Mouse (Mus musculus): Measurements from ENCODE around the gene 1700028P14Rik.

Gene 1700028P14Rik

DNA sequence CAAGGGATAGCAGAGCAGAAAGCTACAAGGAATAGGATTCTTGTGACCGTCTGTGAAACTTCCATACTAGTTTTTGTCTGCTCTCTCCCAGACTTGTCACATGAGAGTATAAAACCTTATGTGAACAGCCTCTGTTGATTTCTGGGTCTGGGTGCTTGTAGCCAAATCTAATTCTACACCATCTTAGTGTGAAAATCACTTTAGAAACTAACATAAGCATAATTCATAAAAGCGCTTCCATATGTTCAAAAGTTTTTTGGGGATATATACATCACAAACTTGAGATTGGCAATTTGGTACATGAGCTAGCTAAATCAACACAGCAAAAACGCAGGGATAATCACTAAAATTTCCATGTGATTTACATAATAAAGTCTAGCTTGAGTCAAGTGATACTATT is 57.7 kb downstream of the 1700028P14Rik start:
- no peak for DNase-seq

DNA sequence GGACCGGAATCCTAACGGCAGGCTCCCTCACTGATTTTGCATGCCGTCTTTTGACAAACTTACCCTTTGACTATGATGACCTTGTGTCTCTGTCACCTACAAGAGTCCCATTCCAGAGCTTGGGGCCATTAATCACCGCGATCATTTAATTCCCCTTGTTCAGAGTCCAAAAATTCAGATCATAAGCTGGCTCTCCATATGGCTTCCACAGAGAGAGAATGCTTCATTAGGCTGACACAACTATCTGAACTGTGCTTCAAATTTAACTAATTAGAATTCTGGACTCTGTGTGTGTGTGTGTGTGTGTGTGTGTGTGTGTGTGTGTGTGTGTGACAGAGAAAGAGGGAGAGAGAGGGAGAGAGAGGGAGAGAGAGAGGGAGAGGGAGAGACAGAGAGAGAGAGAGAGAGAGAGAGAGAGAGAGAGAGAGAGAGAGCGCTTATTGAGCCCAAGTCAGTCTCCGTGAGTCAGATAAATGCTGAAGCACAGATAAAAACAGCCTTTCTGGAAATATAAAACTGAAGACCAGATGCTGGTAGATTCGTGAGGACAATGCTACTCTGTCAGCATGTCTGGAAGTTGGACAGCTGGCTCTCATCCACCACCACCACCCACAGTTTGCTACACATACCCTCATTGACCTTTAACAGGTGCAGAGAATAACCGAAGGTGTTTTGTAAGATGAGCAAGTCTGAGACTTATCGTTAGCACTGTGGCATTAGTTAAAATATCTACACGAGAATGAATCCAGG is 73.8 kb downstream of the 1700028P14Rik start:
- DNase-seq: no peak

DNA sequence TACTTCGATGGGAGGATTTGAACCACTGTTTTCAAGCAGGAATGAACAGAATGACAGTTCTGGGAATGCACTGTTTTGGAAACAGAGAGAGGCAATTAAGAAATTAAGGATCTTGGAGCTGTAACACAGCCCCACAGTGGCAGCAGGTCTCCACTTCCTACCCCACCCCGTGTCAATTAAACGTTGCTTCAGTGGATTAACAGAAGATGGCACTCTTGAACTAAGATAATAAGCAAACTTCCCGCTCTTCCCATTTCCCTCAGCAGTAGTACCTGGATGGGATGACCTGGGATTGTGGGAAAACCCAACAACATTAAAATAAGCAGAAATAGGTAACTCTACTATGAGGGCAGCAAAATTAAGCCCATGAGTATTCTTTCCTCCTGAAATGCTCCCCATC is 75.9 kb downstream of the 1700028P14Rik start:
- no peak for DNase-seq

GRCm38 (mm10) chr19:23563693-23564092 is 88.9 kb downstream of the 1700028P14Rik start:
- no peak for DNase-seq

DNA sequence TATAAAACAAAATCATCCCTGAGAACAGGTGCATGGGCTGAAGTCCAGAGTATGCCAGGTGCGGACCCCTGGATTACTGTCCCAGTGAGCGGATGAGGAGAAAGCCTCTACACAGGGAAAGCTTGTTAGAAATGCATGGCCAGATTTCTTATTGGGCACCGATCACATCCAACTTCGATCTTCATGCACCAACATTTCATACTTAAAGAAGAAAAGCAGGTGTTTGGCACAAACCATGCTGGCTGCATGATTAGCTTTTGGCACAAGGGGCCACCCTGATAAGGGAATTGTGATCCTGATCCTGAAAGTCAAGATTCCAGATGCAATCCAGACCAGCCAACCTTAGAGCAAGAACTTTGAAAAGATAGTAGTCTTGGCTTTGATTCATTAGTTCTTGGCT is 90.0 kb downstream of the 1700028P14Rik start:
- DNase-seq: no peak

- no peak for DNase-seq
These were observed 90.6 kb downstream of the 1700028P14Rik start for GRCm38 (mm10) chr19:23562061-23562460.

DNA sequence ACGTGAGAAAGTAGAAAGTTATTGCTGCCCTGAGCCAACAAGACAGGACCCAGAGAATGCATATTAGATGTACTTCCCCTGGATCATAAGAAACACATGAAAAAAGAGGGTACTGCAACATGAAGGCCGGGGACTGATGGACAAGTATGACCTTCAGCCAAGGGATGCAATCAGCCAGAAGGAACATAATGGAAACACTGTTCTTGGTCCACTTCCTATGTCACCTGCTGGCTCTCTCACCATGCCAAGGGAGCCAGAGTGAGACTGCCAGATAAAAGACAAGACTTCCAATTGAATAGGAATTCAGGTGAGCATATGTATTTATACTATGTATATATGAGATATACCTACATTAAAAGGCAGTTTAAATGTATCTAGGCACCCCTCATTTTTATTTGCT is 99.2 kb downstream of the 1700028P14Rik start:
- DNase-seq: no peak

GRCm38 (mm10) chr19:23545604-23546003 is 107.0 kb downstream of the 1700028P14Rik start:
- DNase-seq: peak; percentile 15

DNA sequence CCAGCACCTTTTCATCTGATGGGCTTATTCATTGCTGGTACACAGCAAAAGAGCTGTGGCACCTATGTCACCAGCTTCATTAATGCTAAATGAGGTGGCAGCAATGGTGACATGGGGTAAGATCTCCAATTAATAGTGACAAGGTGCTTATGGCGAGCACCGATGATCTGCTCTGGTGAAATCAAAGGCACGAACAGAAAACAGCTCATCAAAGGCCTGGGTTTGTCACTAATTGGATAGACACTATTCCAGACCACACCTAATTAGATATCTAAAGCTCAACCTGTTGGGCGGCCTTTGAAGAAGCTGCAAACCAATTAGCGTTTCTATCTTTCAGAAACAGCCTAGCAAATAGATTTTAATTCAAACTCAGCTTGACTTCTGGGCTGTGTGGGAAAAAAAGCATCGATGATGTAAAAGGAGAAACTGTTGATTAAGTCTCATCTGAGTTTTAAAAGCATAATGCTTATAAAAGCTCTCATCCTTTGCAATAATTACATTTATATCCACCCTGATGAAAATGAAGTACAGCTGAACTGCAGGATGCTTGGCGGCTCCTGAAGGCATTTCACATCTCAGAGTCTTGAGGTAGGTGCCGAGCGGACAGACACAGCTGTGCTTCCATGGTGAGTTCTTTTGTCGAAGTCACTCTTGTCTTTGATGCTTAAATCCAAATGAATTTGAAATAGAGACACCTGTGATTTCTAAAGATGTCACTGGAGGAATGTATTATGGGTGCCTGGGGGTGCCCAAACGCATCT is 109.2 kb downstream of the 1700028P14Rik start:
- no peak for DNase-seq

DNA sequence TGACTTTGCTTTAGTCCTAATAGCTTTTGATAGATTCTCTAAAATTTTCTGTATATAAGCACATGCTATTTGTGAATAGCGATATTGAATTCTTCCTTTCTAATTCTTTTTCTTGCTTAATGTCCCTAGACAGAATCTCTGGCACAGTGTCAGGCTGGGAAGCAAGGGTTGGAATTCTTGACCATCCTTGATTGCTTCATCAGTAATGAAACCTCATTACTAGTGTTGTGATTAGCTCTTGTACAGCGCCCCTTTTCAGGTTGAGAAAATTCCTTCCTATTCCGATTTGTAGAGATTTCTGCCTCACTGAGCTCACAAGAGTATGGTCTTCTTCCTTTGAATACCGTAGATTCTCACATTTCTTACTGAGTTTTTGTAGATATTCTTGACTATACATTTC is 109.9 kb downstream of the 1700028P14Rik start:
- no peak for DNase-seq

DNA sequence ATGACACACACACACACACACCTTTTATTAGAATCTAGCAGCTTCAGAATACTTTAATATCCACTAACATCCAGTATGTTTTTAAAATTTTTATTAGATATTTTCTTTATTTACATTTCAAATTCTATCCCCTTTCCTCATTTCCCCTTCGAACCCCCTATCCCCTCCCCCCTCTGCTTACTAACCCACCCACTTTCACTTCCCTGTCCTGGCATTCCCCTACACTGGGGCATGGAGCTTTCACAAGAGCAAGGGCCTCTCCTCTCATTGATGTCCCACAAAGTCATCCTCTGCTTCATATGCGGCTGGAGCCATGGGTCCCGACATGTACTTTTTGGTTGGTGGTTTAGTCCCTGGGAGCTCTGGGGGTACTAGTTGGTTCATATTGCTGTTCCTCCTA is 116.9 kb downstream of the 1700028P14Rik start:
- DNase-seq: no peak

DNA sequence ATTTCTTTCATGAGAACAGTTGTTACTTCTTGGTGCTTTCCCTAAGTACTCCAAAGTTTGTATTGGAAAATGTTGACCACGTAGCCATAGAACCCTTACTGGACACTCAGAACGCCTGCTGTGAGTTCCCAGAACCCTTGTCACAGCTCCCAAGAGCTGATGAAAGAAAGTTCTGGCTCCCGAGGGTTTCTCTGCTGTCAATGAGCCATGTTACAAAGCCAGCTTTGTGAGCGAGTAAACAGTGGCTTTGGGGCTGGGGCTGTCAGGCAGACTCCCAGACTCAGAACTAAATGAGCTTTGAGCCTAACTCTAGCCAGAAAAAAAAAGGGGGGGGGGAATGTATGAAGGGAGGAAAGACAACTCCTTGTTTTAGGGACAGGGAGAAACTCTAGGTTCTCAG is 120.7 kb downstream of the 1700028P14Rik start:
- DNase-seq: no peak

GRCm38 (mm10) chr19:23523711-23524110 is 128.9 kb downstream of the 1700028P14Rik start:
- DNase-seq: peak; percentile 75

DNA sequence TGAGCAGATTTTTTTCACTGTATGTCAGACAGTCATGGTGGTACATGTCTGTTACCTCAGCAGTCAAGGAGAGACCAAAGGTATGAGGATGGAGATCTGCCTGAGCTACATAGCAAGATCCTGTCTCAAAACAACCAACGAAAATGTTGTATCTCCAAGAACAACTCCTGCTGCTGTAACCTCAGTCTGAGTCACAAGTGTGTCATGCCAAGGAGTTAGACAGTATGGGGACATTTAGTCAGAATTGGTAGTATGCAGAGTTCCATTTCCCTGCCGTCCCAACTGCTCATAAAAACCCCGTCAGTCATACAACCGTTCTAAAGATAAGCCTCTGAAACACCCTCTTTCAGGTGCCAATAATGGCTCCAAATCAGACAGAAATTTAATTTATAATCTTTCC is 130.8 kb downstream of the 1700028P14Rik start:
- no peak for DNase-seq

GRCm38 (mm10) chr19:23521071-23521470 is 131.5 kb downstream of the 1700028P14Rik start:
- no peak for DNase-seq

DNA sequence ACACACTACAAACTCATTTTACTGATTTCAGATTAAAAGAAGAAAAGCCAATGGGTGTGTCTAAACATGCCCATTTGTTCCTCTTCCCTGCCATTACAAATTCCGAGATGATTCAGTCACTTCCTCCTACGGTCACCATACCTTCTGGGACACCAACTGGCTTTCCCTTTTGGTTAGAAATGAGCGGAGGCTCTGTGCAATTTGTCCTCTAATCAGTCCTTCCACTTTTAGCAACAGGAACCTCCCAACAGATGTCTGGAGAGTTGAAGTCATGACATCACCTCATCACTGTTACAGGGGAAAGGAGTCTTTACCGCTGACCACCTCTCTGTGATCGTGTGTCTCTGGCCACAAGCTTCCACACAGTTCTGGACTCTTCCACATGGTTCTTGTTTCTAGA is 132.0 kb downstream of the 1700028P14Rik start:
- DNase-seq: no peak

GRCm38 (mm10) chr19:23518477-23518876 is 134.1 kb downstream of the 1700028P14Rik start:
- no peak for DNase-seq

- DNase-seq: no peak
These were observed 141.3 kb downstream of the 1700028P14Rik start for GRCm38 (mm10) chr19:23511303-23511702.
